Mouse (Mus musculus): ENCODE measurements around the gene Map6. TPM values are rescaled to one million over a fixed set of nuclear protein-coding genes. Genes with fewer than 3 reads are reported as not detected.

The Map6 gene
- polyA plus RNA-seq, 1 experiment from 2014 or later, result 6.8 TPM

DNA sequence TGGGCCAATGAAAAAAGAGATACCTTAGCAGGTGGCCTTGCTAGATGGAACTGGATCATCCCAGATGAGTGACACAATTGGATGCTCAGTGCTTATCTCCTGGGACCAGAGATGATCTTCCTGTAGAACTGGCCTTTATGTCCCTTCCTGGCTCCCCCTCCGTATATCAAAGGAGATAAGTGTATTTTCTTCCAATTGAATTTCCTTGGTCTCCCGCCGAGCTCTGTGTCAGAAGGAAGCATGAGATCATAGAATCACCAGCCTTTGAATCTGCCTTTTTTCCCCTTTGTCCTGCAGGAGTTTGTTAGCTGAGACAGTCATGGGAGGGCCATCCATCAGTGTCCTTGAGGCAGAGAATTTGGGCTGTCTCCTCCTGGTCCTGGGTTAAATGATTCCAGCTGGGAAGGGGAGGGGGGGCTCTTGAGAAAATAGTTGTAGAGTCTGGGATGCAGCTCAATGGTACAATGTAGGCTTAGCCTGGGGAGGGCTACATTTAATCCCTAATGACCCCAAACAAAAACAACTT is 33.5 kb downstream of the Map6 start:
- no peak overlapping the region for H3K9ac ChIP-seq
- 43% methylated on average over 3 of the region's 3 CpGs for WGBS
- no peak overlapping the region for H3K4me2 ChIP-seq (replicated peaks)
- ATAC-seq, result no peak
- H3K36me3 ChIP-seq, result no peaks in the 10 kb centered on the region
- no peak overlapping the region for H3K4me3 ChIP-seq (replicated peaks)
- H3K4me1 ChIP-seq (replicated peaks), result no peaks in the 10 kb centered on the region
- H3K27me3 ChIP-seq (replicated peaks), result no peaks in the 10 kb centered on the region
- no peak overlapping the region for H3K27ac ChIP-seq
- no peaks in the 10 kb centered on the region for H3K9me3 ChIP-seq

- Histone ChIP-seq H3K4me1 (replicated peaks) (0 out of 2 replicates have a peak, but pooled peaks cover 4% of the 10 kb centered on the region), H3K9ac (no peak overlapping the region), H3K9me3 (no peaks in the 10 kb centered on the region), H3K4me2 (replicated peaks) (no peak overlapping the region), H3K4me3 (replicated peaks) (no peak overlapping the region), H3K27ac (no peak overlapping the region), H3K27me3 (replicated peaks) (no peaks in the 10 kb centered on the region), H3K36me3 (no peaks in the 10 kb centered on the region)
- ATAC-seq, result no peak
- WGBS, result 65% methylated on average over 6 of the region's 6 CpGs
Measured at GRCm38 (mm10) chr7:99304029-99304428, 36.8 kb downstream of the Map6 start.

- H3K36me3 ChIP-seq, result no peaks in the 10 kb centered on the region
- WGBS, result 63% methylated on average over 5 of the region's 5 CpGs
- H3K9me3 ChIP-seq, result no peaks in the 10 kb centered on the region
- H3K4me3 ChIP-seq (replicated peaks), result no peak overlapping the region
- H3K9ac ChIP-seq, result no peak overlapping the region
- no peak overlapping the region for H3K4me2 ChIP-seq (replicated peaks)
- 0 out of 2 replicates have a peak, but pooled peaks cover 4% of the 10 kb centered on the region for H3K4me1 ChIP-seq (replicated peaks)
- no peak overlapping the region for H3K27ac ChIP-seq
- H3K27me3 ChIP-seq (replicated peaks), result no peaks in the 10 kb centered on the region
- peak; percentile 63 for ATAC-seq
Measured at GRCm38 (mm10) chr7:99304949-99305372, 37.7 kb downstream of the Map6 start.

DNA sequence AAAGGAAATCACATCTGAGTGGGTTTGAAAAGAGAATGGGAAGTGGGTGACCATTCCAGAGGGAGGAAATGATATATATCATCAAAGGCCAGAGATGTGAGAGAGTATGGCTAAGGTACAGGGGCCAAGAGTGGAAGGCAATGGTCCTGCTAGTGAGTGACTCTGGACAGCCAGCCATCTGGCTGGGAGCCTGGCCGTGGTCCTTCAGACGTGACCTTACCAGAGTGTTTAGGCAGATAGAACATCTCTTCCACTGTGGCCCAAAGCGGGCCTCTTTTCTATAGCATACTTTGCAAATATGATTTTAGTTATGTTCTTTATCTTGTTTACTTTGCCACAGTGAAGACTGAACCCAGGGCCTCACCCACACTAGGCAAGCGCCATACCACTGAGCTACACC is 38.4 kb downstream of the Map6 start:
- no peak overlapping the region for H3K27ac ChIP-seq
- H3K27me3 ChIP-seq (replicated peaks), result no peaks in the 10 kb centered on the region
- no peak for ATAC-seq
- no peak overlapping the region for H3K9ac ChIP-seq
- H3K36me3 ChIP-seq, result no peaks in the 10 kb centered on the region
- no peaks in the 10 kb centered on the region for H3K9me3 ChIP-seq
- 0 out of 2 replicates have a peak, but pooled peaks cover 4% of the 10 kb centered on the region for H3K4me1 ChIP-seq (replicated peaks)
- 83% methylated on average over 4 of the region's 4 CpGs for WGBS
- no peak overlapping the region for H3K4me2 ChIP-seq (replicated peaks)
- H3K4me3 ChIP-seq (replicated peaks), result no peak overlapping the region

DNA sequence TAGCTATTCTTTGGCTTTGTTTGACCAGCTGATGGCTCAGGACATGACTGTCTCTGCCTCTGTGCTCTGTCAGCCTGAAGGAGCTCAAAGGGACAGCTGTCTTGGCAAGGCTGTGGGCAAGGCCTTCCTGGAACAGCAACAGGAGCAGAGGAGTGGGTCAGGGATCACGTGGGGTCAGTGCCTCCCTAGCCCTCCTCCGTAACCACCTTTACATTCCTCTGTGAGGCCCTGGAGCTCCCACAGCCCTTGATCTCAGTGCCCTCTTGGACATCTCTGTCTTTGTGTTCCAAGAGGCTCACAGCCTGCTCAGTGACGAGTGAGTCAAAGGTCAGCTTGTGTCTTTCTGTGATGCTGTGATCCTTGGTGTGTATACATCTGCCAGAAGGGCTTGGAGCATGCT is 39.4 kb downstream of the Map6 start:
- ATAC-seq, result no peak
- WGBS, result 52% methylated on average over 3 of the region's 3 CpGs
- H3K9me3 ChIP-seq, result no peaks in the 10 kb centered on the region

DNA sequence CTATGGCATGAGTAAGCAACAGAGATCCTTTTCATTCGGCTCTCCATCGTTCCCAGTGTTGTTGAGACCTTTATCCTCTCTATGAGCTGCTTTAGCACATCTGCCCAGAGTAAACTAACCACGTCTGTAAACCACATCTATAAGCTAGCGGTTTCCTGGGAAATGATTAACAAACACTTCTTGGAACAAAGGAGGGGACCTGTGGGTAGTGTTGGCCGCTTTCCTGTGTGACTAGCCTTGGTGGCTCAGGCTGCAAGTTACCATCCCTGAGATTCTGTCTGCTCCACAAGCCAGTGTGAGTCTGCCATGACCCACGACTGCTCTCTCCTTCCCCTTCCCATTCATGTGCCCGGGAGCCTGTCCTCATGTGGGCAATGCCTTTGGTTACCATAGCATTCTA is 44.2 kb downstream of the Map6 start:
- H3K27me3 ChIP-seq (replicated peaks), result no peaks in the 10 kb centered on the region
- H3K27ac ChIP-seq, result no peak overlapping the region
- peaks cover 8% of the 10 kb centered on the region; the same call in 1 of the 2 replicates for H3K4me1 ChIP-seq (replicated peaks)
- no peak overlapping the region for H3K9ac ChIP-seq
- no peak overlapping the region for H3K4me2 ChIP-seq (replicated peaks)
- no peaks in the 10 kb centered on the region for H3K9me3 ChIP-seq
- peak; percentile 34; the same call in 1 of the 2 replicates for ATAC-seq
- no peak overlapping the region for H3K4me3 ChIP-seq (replicated peaks)
- 39% methylated on average over 7 of the region's 7 CpGs for WGBS
- H3K36me3 ChIP-seq, result no peaks in the 10 kb centered on the region

More for the DNA sequence above, 39.4 kb downstream of the Map6 start:
- no peaks in the 10 kb centered on the region for H3K27me3 ChIP-seq (replicated peaks)
- H3K4me1 ChIP-seq (replicated peaks), result 0 out of 2 replicates have a peak, but pooled peaks cover 6% of the 10 kb centered on the region
- no peak overlapping the region for H3K9ac ChIP-seq
- no peak overlapping the region for H3K4me2 ChIP-seq (replicated peaks)
- H3K36me3 ChIP-seq, result no peaks in the 10 kb centered on the region
- H3K4me3 ChIP-seq (replicated peaks), result no peak overlapping the region
- no peak overlapping the region for H3K27ac ChIP-seq

- 69% methylated on average over 4 of the region's 4 CpGs for WGBS
- ATAC-seq, result no peak
- H3K4me1 ChIP-seq (replicated peaks), result peaks cover 6% of the 10 kb centered on the region; the same call in 1 of the 2 replicates
- no peaks in the 10 kb centered on the region for H3K9me3 ChIP-seq
- no peak overlapping the region for H3K27ac ChIP-seq
- H3K4me2 ChIP-seq (replicated peaks), result no peak overlapping the region
- no peak overlapping the region for H3K9ac ChIP-seq
- no peaks in the 10 kb centered on the region for H3K36me3 ChIP-seq
- H3K27me3 ChIP-seq (replicated peaks), result 0 out of 2 replicates have a peak, but pooled peaks cover 2% of the 10 kb centered on the region
- H3K4me3 ChIP-seq (replicated peaks), result no peak overlapping the region
Measured at GRCm38 (mm10) chr7:99312058-99312457, 44.8 kb downstream of the Map6 start.

GRCm38 (mm10) chr7:99312671-99313143 is 45.5 kb downstream of the Map6 start:
- ATAC-seq, result no peak
- Histone ChIP-seq H3K36me3 (no peaks in the 10 kb centered on the region), H3K9ac (no peak overlapping the region), H3K4me2 (replicated peaks) (no peak overlapping the region), H3K4me3 (replicated peaks) (no peak overlapping the region), H3K27me3 (replicated peaks) (0 out of 2 replicates have a peak, but pooled peaks cover 4% of the 10 kb centered on the region), H3K27ac (no peak overlapping the region), H3K9me3 (no peaks in the 10 kb centered on the region), H3K4me1 (replicated peaks) (peaks cover 6% of the 10 kb centered on the region; the same call in 1 of the 2 replicates)
- WGBS, result 36% methylated on average over 8 of the region's 8 CpGs

GRCm38 (mm10) chr7:99313253-99313652 is 46.0 kb downstream of the Map6 start:
- H3K27ac ChIP-seq, result no peak overlapping the region

DNA sequence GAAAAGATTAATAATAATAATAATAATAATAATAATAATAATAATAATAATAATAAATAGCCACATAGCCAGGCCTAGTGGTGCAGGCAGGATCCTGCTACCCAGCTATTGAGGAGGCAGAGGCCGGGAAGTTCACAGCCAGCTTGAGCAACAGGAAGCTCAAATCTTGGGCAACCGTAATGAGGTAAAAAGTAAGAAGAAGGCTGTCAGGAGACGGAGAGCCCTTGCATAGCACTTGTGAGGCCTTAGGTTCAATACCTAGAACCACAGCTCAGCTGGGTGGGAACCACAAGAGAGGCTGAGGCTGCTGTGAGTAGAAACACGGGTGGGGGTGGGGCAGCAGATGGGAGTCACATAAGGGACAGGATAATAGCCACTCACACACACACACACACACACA is 47.3 kb downstream of the Map6 start:
- Histone ChIP-seq H3K4me1 (replicated peaks) (peaks cover 6% of the 10 kb centered on the region; the same call in 1 of the 2 replicates), H3K27ac (no peak overlapping the region), H3K4me3 (replicated peaks) (no peak overlapping the region), H3K9me3 (no peaks in the 10 kb centered on the region), H3K27me3 (replicated peaks) (0 out of 2 replicates have a peak, but pooled peaks cover 4% of the 10 kb centered on the region), H3K9ac (no peak overlapping the region), H3K4me2 (replicated peaks) (no peak overlapping the region), H3K36me3 (no peaks in the 10 kb centered on the region)
- WGBS, result 90% methylated on average over 4 of the region's 4 CpGs
- no peak for ATAC-seq

More at GRCm38 (mm10) chr7:99313253-99313652, 46.0 kb downstream of the Map6 start:
- 62% methylated on average over 8 of the region's 8 CpGs for WGBS
- no peak overlapping the region for H3K4me3 ChIP-seq (replicated peaks)
- 0 out of 2 replicates have a peak, but pooled peaks cover 4% of the 10 kb centered on the region for H3K27me3 ChIP-seq (replicated peaks)
- H3K36me3 ChIP-seq, result no peaks in the 10 kb centered on the region
- ATAC-seq, result no peak
- H3K9ac ChIP-seq, result no peak overlapping the region
- H3K4me1 ChIP-seq (replicated peaks), result peaks cover 6% of the 10 kb centered on the region; the same call in 1 of the 2 replicates
- H3K4me2 ChIP-seq (replicated peaks), result no peak overlapping the region
- no peaks in the 10 kb centered on the region for H3K9me3 ChIP-seq

GRCm38 (mm10) chr7:99316207-99316606 is 49.0 kb downstream of the Map6 start:
- Histone ChIP-seq H3K4me1 (replicated peaks) (peaks cover 17% of the 10 kb centered on the region), H3K27ac (no peak overlapping the region), H3K4me3 (replicated peaks) (no peak overlapping the region), H3K9me3 (no peaks in the 10 kb centered on the region), H3K4me2 (replicated peaks) (no peak overlapping the region), H3K27me3 (replicated peaks) (0 out of 2 replicates have a peak, but pooled peaks cover 4% of the 10 kb centered on the region), H3K36me3 (no peaks in the 10 kb centered on the region), H3K9ac (no peak overlapping the region)
- 65% methylated on average over 7 of the region's 7 CpGs for WGBS
- no peak for ATAC-seq

GRCm38 (mm10) chr7:99317475-99317874 is 50.2 kb downstream of the Map6 start:
- no peak overlapping the region for H3K27ac ChIP-seq
- ATAC-seq, result no peak
- no peaks in the 10 kb centered on the region for H3K9me3 ChIP-seq
- H3K4me1 ChIP-seq (replicated peaks), result peaks cover 14% of the 10 kb centered on the region
- H3K9ac ChIP-seq, result no peak overlapping the region
- 0 out of 2 replicates have a peak, but pooled peaks cover 4% of the 10 kb centered on the region for H3K27me3 ChIP-seq (replicated peaks)
- H3K4me3 ChIP-seq (replicated peaks), result no peak overlapping the region
- 61% methylated on average over 7 of the region's 7 CpGs for WGBS
- H3K36me3 ChIP-seq, result no peaks in the 10 kb centered on the region
- H3K4me2 ChIP-seq (replicated peaks), result no peak overlapping the region

DNA sequence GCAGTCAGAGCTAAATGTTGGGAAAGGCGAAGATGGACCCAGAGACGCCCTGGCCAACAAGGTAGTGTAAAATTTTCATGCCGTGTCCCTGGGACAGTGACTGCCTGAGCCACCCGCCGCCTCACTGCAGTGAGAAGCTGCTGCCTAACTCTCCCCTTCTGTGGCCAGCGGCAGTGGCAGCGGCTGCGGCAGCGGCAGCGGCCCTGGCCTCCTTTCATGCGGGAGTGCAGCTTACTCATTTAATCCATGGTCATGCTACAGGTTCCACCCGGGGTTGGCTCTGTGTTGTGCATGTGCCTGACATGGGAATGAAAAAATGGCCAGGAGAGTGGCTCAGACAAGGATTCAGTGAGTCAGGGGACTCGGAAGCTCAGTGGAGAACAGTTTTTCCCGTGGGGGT is 53.3 kb downstream of the Map6 start:
- H3K4me1 ChIP-seq (replicated peaks), result peaks cover 14% of the 10 kb centered on the region
- H3K9me3 ChIP-seq, result no peaks in the 10 kb centered on the region
- H3K36me3 ChIP-seq, result no peaks in the 10 kb centered on the region
- H3K4me3 ChIP-seq (replicated peaks), result no peak overlapping the region
- no peak for ATAC-seq
- H3K27ac ChIP-seq, result no peak overlapping the region
- no peak overlapping the region for H3K9ac ChIP-seq
- H3K27me3 ChIP-seq (replicated peaks), result 0 out of 2 replicates have a peak, but pooled peaks cover 4% of the 10 kb centered on the region
- no peak overlapping the region for H3K4me2 ChIP-seq (replicated peaks)
- WGBS, result 44% methylated on average over 14 of the region's 14 CpGs
